Mouse (Mus musculus): ENCODE measurements around the gene R3hdml. TPM values are rescaled to one million over a fixed set of nuclear protein-coding genes. Genes with fewer than 3 reads are reported as not detected.

Gene R3hdml
- polyA plus RNA-seq, 1 experiment from 2014 or later: 0.40 TPM

DNA sequence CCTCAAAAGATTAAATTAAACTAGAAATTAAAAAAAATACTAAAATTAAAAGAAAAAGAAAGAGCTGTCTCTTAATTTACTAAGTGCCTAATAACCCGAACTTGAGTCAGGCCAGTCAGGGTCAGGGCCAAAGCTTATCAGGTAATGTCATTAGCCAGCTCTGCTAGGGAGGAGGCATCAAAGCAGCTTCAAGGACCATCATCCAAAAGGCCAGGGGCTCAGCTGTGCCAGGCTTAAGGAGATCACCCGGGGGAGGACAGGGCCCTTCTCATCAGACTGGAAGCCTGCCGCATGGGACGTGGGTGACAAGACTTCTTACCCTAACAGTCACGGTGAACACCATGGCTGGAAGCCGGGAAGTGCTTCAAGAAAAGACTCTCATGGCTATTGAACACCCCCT is 24.5 kb upstream of the R3hdml start:
- no peaks in the 10 kb centered on the region for H3K27me3 ChIP-seq (ENCODE audit: control insufficient read depth, insufficient read depth, low read length)
- no peak for TF ChIP-seq CTCF (IDR thresholded peaks at IDR 0.05; ENCODE audit: low read depth)
- no peak for TF ChIP-seq EP300 (optimal IDR thresholded peaks at IDR 0.05)
- H3K36me3 ChIP-seq (ENCODE audit: control insufficient read depth, insufficient read depth, low read length): no peaks in the 10 kb centered on the region; the same call in 1 of the 2 replicates
- no peak for ATAC-seq (ENCODE audit: low FRiP score, low TSS enrichment)
- no peak overlapping the region for H3K4me2 ChIP-seq (replicated peaks; ENCODE audit: low read depth)
- H3K9ac ChIP-seq (ENCODE audit: low read length): no peak overlapping the region
- WGBS: 90% methylated on average over 6 of the region's 6 CpGs
- no peak overlapping the region for H3K4me3 ChIP-seq (ENCODE audit: low read depth, low read length)
- H3K27ac ChIP-seq (replicated peaks): no peak overlapping the region
- DNase-seq (ENCODE audit: low spot score): no peak
- H3K4me1 ChIP-seq (replicated peaks; ENCODE audit: control insufficient read depth, insufficient read depth): 0 out of 2 replicates have a peak, but pooled peaks cover 3% of the 10 kb centered on the region
- no peaks in the 10 kb centered on the region for H3K9me3 ChIP-seq (ENCODE audit: control insufficient read depth, low read length)

DNA sequence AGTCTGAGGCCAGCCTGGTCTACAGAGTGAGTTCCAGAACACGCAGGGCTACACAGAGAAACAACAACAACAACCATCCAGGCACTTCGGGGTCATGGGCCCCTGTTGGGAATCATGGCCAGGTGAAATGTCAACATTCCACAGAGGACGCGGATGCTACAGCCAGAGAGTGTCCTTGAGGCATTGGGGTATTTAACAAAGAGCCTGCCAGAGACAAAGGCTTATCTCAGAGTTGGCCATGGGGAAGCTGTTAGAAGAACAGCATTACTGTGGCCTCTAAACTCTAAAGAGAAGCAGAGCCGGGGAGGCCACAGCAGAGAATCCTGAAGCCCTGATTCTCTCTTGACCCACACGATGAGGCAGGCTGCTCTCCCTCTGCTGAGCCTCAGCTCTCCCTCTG is 23.3 kb upstream of the R3hdml start:
- Histone ChIP-seq H3K27ac (replicated peaks) (no peak overlapping the region), H3K9me3 (ENCODE audit: control insufficient read depth, low read length) (no peaks in the 10 kb centered on the region), H3K4me2 (replicated peaks; ENCODE audit: low read depth) (no peak overlapping the region), H3K9ac (ENCODE audit: low read length) (no peak overlapping the region), H3K4me3 (ENCODE audit: low read depth, low read length) (no peak overlapping the region), H3K4me1 (replicated peaks; ENCODE audit: control insufficient read depth, insufficient read depth) (0 out of 2 replicates have a peak, but pooled peaks cover 3% of the 10 kb centered on the region), H3K27me3 (ENCODE audit: control insufficient read depth, insufficient read depth, low read length) (no peaks in the 10 kb centered on the region), H3K36me3 (ENCODE audit: control insufficient read depth, insufficient read depth, low read length) (no peaks in the 10 kb centered on the region; the same call in 1 of the 2 replicates)
- DNase-seq (ENCODE audit: low spot score): no peak
- no peak for TF ChIP-seq EP300 (optimal IDR thresholded peaks at IDR 0.05)
- no peak for TF ChIP-seq CTCF (IDR thresholded peaks at IDR 0.05; ENCODE audit: low read depth)
- WGBS: 89% methylated on average over 6 of the region's 6 CpGs
- ATAC-seq (ENCODE audit: low FRiP score, low TSS enrichment): no peak

- TF ChIP-seq CTCF (IDR thresholded peaks at IDR 0.05; ENCODE audit: low read depth) (no peak), EP300 (optimal IDR thresholded peaks at IDR 0.05) (no peak)
- no peak overlapping the region for H3K9ac ChIP-seq (ENCODE audit: low read length)
- WGBS: 95% methylated on average over 15 of the region's 15 CpGs
- no peaks in the 10 kb centered on the region; the same call in 1 of the 2 replicates for H3K36me3 ChIP-seq (ENCODE audit: control insufficient read depth, insufficient read depth, low read length)
- H3K4me2 ChIP-seq (replicated peaks; ENCODE audit: low read depth): no peak overlapping the region
- H3K27ac ChIP-seq (replicated peaks): no peak overlapping the region
- H3K9me3 ChIP-seq (ENCODE audit: control insufficient read depth, low read length): no peaks in the 10 kb centered on the region
- 0 out of 2 replicates have a peak, but pooled peaks cover 3% of the 10 kb centered on the region for H3K4me1 ChIP-seq (replicated peaks; ENCODE audit: control insufficient read depth, insufficient read depth)
- H3K27me3 ChIP-seq (ENCODE audit: control insufficient read depth, insufficient read depth, low read length): no peaks in the 10 kb centered on the region
- ATAC-seq (ENCODE audit: low FRiP score, low TSS enrichment) (no peak), DNase-seq (ENCODE audit: low spot score) (no peak)
- H3K4me3 ChIP-seq (ENCODE audit: low read depth, low read length): no peak overlapping the region
Observed at GRCm38 (mm10) chr2:163469711-163470110, 22.4 kb upstream of the R3hdml start.

- no peaks in the 10 kb centered on the region; the same call in 1 of the 2 replicates for H3K36me3 ChIP-seq (ENCODE audit: control insufficient read depth, insufficient read depth, low read length)
- H3K9me3 ChIP-seq (ENCODE audit: control insufficient read depth, low read length): no peaks in the 10 kb centered on the region
- H3K27ac ChIP-seq (replicated peaks): no peak overlapping the region
- 0 out of 2 replicates have a peak, but pooled peaks cover 3% of the 10 kb centered on the region for H3K4me1 ChIP-seq (replicated peaks; ENCODE audit: control insufficient read depth, insufficient read depth)
- WGBS: 54% methylated on average over 3 of the region's 3 CpGs
- ATAC-seq (ENCODE audit: low FRiP score, low TSS enrichment): no peak
- peak overlapping the region; percentile 88 for H3K4me2 ChIP-seq (replicated peaks; ENCODE audit: low read depth)
- DNase-seq (ENCODE audit: low spot score): no peak
- TF ChIP-seq CTCF (IDR thresholded peaks at IDR 0.05; ENCODE audit: low read depth) (no peak), EP300 (optimal IDR thresholded peaks at IDR 0.05) (no peak)
- H3K9ac ChIP-seq (ENCODE audit: low read length): no peak overlapping the region
- 0 out of 2 replicates have a peak overlapping the region, but pooled peaks have one; percentile 73 for H3K4me3 ChIP-seq (ENCODE audit: low read depth, low read length)
- no peaks in the 10 kb centered on the region for H3K27me3 ChIP-seq (ENCODE audit: control insufficient read depth, insufficient read depth, low read length)
Observed at GRCm38 (mm10) chr2:163471136-163471535, 21.0 kb upstream of the R3hdml start.

DNA sequence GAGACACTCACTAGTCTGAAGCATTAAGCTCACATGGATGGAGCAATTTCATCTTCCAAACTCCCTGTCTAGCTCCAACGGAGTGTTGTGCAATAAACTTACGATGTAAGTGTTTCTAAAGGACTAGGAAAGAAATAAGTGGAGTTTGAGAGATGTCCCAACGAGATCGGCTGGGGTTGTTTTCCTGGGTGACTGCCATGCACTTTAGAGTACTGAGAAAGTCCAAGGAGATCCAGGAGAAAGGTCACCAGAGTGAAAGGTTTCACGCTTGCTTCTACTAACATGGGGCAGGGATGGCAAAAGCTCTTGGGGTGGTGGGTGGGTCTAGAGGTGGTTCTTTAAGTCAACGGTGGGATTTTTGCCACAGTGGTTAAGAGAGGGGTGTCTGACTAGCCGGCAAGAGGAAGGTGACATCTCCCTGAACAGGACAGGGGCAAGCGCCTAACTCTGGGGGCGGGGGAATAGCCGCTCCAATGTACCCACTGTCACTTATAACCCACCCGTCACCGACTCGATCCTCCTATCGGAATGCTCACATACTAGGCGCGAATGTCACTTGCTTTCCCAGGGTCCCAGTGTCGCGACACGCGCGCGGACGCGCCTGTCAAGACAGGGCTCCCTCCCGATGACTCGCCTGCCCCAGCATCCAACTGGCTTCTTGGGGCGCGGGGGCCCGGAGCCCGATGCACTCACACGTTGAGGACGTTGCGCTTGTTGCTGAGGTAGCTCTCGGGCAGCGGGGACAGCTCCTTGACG is 20.2 kb upstream of the R3hdml start:
- TF ChIP-seq EP300 (optimal IDR thresholded peaks at IDR 0.05) (no peak), CTCF (IDR thresholded peaks at IDR 0.05; ENCODE audit: low read depth) (no peak)
- Histone ChIP-seq H3K9me3 (ENCODE audit: control insufficient read depth, low read length) (no peaks in the 10 kb centered on the region), H3K4me2 (replicated peaks; ENCODE audit: low read depth) (peak overlapping the region; percentile 88), H3K27ac (replicated peaks) (peak overlapping the region; percentile 76), H3K36me3 (ENCODE audit: control insufficient read depth, insufficient read depth, low read length) (no peaks in the 10 kb centered on the region; the same call in 1 of the 2 replicates), H3K4me3 (ENCODE audit: low read depth, low read length) (peak overlapping the region; percentile 73), H3K9ac (ENCODE audit: low read length) (peak overlapping the region; percentile 83), H3K27me3 (ENCODE audit: control insufficient read depth, insufficient read depth, low read length) (no peaks in the 10 kb centered on the region), H3K4me1 (replicated peaks; ENCODE audit: control insufficient read depth, insufficient read depth) (0 out of 2 replicates have a peak, but pooled peaks cover 3% of the 10 kb centered on the region)
- ATAC-seq (ENCODE audit: low FRiP score, low TSS enrichment) (peak; percentile 77), DNase-seq (ENCODE audit: low spot score) (no peak)
- 2% methylated on average over 36 of the region's 36 CpGs for WGBS

DNA sequence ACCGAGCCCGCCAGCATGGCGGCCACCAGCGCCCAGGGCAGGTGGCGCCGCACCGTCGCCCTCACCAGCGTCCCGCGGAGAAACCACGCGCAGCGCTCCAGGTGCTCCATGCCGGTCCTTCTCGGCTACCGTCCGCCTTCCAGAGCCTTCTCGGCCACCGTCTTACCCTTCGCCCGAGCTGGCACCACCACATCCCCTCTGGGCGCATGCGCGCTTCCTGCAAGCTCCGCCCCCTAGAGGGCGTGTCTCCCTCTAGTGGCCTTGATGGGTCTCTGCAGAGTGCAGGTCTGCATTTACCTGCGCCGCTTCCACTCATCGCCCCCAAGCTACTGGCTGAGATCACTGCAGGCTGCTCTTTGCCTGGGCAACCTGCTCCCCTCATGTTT is 19.7 kb upstream of the R3hdml start, which contains the start of gene Fitm2:
Fitm2 (minus strand) TSS at position 164 of the 386 bp plus-strand sequence.
- under 1% methylated on average over 29 of the region's 30 CpGs for WGBS
- peak within 1 kb of the TSS; percentile 73 for H3K4me3 ChIP-seq (ENCODE audit: low read depth, low read length)
- peak within 1 kb of the TSS; percentile 88 for H3K4me2 ChIP-seq (replicated peaks; ENCODE audit: low read depth)
- H3K36me3 ChIP-seq (ENCODE audit: control insufficient read depth, insufficient read depth, low read length): no peaks in the 10 kb centered on the region; the same call in 1 of the 2 replicates
- DNase-seq (ENCODE audit: low spot score) (peak; percentile 97), ATAC-seq (ENCODE audit: low FRiP score, low TSS enrichment) (peak; percentile 96)
- peak within 1 kb of the TSS; percentile 83 for H3K9ac ChIP-seq (ENCODE audit: low read length)
- no peaks in the 10 kb centered on the region for H3K9me3 ChIP-seq (ENCODE audit: control insufficient read depth, low read length)
- 0 out of 2 replicates have a peak, but pooled peaks cover 3% of the 10 kb centered on the region for H3K4me1 ChIP-seq (replicated peaks; ENCODE audit: control insufficient read depth, insufficient read depth)
- H3K27me3 ChIP-seq (ENCODE audit: control insufficient read depth, insufficient read depth, low read length): no peaks in the 10 kb centered on the region
- peak within 1 kb of the TSS; percentile 76 for H3K27ac ChIP-seq (replicated peaks)
- TF ChIP-seq CTCF (IDR thresholded peaks at IDR 0.05; ENCODE audit: low read depth): peak; percentile 100
- TF ChIP-seq EP300 (optimal IDR thresholded peaks at IDR 0.05): no peak
